Mouse (Mus musculus): ENCODE results near the gene Wfdc6b. TPM values are rescaled to one million over a fixed set of nuclear protein-coding genes. Genes with fewer than 3 reads are reported as not detected.
"Not testable (repeated sequence)": the region's sequence is repeated elsewhere in the genome, so short reads cannot be mapped to it uniquely, and the experiment has no call there.

The Wfdc6b gene
- total RNA-seq (2021), result not detected
- long read RNA-seq, experiment 1, result 0 reads
- long read RNA-seq, experiment 2, result 0 reads

DNA sequence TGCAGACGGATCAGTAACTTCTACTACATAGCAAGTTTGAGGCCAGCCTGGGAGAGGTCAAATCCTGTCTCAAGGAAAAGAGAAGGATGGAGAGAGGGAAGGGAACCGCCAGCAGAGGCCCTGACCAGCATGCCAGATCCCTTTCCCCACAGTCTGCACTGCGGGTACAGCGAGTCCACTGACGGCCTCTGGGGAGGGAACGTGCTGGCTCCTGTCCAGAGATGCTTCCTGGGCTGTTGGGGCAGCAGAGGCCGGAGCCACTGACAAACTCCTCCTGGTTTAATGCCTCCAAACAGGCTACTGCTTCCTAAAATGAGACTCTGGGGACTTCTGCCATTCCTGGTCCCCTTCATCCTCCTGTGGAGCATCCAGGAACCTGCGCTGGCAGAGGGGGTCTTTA lies at the start of gene Wfdc6b, which contains the start of gene Wfdc8:
Wfdc6b (plus strand) TSS at position 52 of the 400 bp plus-strand sequence.
Wfdc8 (minus strand) TSS at position 156 of the 400 bp plus-strand sequence.
- DNase-seq, result peak; percentile 64
- intact Hi-C loops (cut with DNase I), result not testable (repeated sequence)

DNA sequence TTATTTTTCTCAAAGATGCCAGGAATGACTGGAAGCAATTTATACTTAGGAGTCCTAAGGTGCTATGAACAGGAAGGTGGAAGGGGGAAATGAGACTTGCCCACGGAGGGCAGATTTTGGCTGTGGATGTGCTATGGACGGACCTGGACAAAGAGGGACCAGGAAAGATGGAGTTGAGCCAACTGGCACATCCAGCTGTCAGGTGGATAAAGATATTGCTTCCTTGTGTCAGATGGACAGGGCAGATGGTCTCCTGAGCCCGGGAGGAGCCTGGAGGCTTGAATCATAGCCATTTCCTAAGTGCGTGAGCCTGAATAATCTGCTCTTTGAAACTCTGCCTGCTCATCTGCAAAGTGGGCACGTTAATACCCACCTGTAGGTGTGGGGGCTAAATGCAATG lies 49.0 kb upstream of the Wfdc6b start:
- intact Hi-C loops (cut with DNase I), result no loop called here

DNA sequence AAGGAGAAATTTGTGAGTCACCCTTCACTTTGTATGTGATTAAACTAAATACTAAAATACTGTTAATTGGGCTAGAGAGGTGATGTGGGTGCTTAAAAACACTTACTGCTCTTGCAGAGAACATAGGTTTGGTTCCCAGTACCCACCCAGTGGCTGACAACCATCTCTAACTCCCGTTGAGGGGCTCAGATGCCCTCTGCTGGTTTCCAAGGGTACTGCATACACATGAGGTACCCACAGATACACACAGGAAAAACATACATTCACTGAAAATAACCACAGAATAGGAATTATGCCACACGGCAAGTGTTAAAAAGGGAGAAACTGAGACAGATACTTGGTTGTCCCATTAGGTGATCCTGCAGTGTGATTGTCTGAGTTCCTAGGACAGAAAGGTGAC lies 46.3 kb upstream of the Wfdc6b start:
- intact Hi-C loops (cut with DNase I), result no loop called here
- DNase-seq, result no peak

More for the DNA sequence above, 49.0 kb upstream of the Wfdc6b start:
- no peak for DNase-seq

GRCm38 (mm10) chr2:164567460-164567859 lies 45.9 kb upstream of the Wfdc6b start:
- no peak for DNase-seq
- intact Hi-C loops (cut with DNase I), result no loop called here

DNA sequence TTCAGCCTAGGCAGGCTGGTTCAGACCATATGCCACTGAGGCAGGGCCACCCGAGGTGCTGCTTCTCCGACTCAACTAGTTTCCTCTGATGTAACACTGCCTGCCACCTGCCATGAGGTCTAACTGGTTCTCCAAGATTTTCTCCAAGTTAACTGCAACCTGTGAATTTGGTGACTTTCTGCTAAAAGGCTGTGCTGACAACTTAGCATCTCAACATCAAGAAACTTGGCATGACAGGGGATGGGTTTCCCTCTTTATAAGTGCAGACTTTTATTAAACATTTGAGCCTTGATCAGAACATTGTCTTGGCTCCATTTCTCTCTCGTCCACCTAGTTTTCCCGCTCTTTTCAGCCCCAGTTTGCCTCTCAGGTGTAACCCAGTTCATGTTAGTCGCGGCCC lies 40.0 kb upstream of the Wfdc6b start, which contains the start of gene Spint3:
Spint3 (minus strand) TSS at position 101 of the 400 bp plus-strand sequence.
- intact Hi-C loops (cut with DNase I); DNase-seq: not testable (repeated sequence)

- peak; percentile 47 for DNase-seq
These were observed 28.1 kb upstream of the Wfdc6b start, which contains the start of gene Wfdc6a for GRCm38 (mm10) chr2:164585025-164585725. Gene Wfdc6a (minus strand): TSS chr2:164585447.

GRCm38 (mm10) chr2:164592014-164592413 lies 21.3 kb upstream of the Wfdc6b start:
- peak in 1 of 2 experiments; percentile 37 for DNase-seq
- intact Hi-C loops (cut with DNase I), result loop anchor here (1.0 to 5.0 kb wide), 2 partner anchors 134 to 205 kb away; no protein-coding TSS in a partner anchor

More at GRCm38 (mm10) chr2:164585025-164585725, 28.1 kb upstream of the Wfdc6b start, which contains the start of gene Wfdc6a:
- intact Hi-C loops (cut with DNase I), result not testable (repeated sequence)

- intact Hi-C loops (cut with DNase I), result loop anchor here (5.0 kb wide), 1 partner anchor 204 kb away; no protein-coding TSS in a partner anchor
- no peak for DNase-seq
These were observed 19.8 kb upstream of the Wfdc6b start, which contains the start of gene Eppin for GRCm38 (mm10) chr2:164593494-164593893. Gene Eppin (minus strand): TSS chr2:164593594.

DNA sequence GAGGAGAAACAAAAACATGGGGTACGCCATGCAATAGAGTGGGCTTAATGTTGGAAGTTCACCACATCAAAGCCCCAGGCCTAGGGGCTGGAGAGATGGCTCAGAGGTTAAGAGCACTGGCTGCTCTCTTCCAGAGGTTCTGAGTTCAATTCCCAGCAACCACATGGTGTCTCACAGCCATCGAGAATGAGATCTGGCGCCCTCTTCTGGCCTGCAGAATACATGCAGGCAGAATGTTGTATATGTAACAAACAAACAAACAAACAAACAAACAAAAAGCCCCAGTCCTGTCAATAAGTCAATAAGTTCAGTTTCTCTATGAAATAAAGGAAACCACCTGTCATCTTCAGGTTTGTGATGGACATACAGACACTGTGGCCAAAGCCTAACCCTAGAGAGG lies 13.1 kb upstream of the Wfdc6b start:
- no peak for DNase-seq
- intact Hi-C loops (cut with DNase I), result no loop called here

GRCm38 (mm10) chr2:164603482-164603881 lies 9.8 kb upstream of the Wfdc6b start:
- no peak for DNase-seq
- intact Hi-C loops (cut with DNase I), result no loop called here

DNA sequence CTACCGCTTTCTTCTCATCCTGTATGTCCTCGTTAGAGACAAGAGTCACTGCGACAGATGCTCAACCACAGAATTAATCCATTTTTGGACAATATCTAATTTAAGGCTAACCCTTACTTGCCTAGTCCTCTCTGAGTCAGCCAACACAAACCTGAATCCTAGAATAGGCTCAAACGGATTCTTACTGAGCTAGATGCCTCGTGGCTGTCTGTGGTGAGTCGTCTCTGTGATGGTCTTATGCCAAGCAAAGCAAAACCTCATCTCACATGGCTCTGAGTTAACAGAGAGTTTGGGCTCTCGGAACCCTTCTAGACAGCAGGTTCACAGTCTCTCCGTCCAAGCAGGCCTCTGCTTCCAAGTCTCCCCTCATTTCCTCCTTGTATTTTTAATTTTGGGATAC lies 8.9 kb upstream of the Wfdc6b start:
- DNase-seq, result no peak
- intact Hi-C loops (cut with DNase I), result no loop called here

GRCm38 (mm10) chr2:164608781-164609180 lies 4.5 kb upstream of the Wfdc6b start:
- DNase-seq, result no peak
- intact Hi-C loops (cut with DNase I), result no loop called here

- no peak for DNase-seq
- intact Hi-C loops (cut with DNase I), result no loop called here
These were observed 2.1 kb downstream of the Wfdc6b start for GRCm38 (mm10) chr2:164615386-164615785.

DNA sequence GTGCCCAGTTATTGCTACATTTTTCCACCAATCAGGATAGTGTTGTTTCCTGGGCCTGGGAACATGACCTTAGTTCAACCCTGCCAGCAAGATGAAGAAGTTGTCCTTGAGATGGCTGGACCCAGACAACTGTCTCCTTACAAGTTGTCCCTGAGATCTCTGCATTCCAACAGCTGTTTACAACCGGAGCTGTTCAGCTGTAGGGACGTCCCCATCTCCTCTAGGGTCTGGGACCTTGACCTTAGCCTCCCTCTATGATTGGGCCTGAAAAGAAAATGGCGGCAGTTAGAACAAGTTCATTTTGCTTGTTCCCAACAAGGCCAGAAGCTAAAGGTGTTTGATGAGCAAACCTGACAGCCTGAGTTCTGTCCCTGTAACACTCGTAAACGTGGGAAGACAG lies 5.7 kb downstream of the Wfdc6b start:
- DNase-seq, result no peak
- intact Hi-C loops (cut with DNase I), result no loop called here

GRCm38 (mm10) chr2:164621775-164622174 lies 8.5 kb downstream of the Wfdc6b start:
- DNase-seq, result no peak
- intact Hi-C loops (cut with DNase I), result no loop called here

DNA sequence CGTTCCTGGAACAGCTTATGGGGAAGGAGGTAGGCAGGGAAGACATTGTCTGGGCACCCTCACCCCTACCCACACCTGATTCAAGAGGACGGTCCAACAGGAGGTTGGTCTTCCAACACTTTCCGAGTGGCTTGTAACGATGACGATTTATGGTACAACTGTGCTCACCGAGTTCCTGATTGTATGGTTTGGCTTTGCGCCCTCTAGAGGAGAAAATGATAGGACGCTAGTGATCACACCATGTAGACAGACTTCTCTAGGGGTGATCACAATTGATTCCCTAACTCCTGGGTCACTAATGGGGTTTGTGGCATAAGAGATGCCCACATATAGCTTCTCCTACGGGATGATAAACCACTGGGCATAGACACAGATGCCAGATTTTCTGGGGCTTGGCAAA lies 21.9 kb downstream of the Wfdc6b start:
- intact Hi-C loops (cut with DNase I), result no loop called here
- no peak for DNase-seq

GRCm38 (mm10) chr2:164638696-164639095 lies 25.4 kb downstream of the Wfdc6b start, which contains the start of gene Wfdc16:
Gene Wfdc16 (minus strand): TSS chr2:164638796.
- DNase-seq, result no peak
- intact Hi-C loops (cut with DNase I), result no loop called here

- intact Hi-C loops (cut with DNase I), result no loop called here
- peak in 1 of 2 experiments; percentile 10 for DNase-seq
These were observed 27.8 kb downstream of the Wfdc6b start for GRCm38 (mm10) chr2:164641129-164641528.

DNA sequence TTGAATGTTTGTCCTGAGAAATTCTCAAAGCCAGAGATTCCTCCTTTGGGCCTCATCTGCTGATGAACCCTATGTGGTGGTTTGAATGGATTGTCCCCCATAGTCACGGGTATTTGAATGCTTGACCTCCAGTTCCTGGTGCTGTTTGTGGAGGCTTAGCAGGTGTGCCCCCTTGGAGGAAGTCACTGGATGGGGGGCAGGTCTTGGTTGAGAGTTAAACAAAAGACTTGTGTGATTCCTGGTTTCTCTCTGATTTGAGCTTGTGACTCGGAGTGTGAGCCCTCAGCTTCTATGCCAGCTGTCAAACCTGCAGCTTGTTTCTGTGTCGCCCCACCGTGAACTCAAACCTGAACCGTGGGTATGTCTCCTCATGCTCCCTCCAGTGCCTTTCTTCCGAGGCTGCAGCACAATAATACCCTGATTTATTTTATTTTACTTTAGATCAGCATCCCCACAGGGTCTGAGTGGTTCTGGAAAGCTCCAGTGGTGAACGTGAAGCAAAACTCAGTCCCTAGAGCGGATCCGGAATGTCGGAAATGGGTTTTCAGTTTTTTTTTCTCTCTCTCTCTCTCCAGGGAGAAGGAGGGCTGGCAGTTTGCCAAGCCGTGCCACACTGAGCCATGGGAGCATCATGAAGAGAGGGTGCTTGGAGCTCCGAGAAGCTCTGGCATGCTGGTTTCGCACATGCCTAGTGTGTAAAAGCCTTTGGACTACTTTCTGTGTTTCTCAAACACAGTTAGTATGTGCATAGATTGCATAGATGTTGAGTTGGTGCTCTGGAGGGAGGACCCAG lies 28.8 kb downstream of the Wfdc6b start:
- intact Hi-C loops (cut with DNase I), result no loop called here
- no peak for DNase-seq

- intact Hi-C loops (cut with DNase I), result no loop called here
These were observed 42.5 kb downstream of the Wfdc6b start, which contains the start of gene Wfdc10 for GRCm38 (mm10) chr2:164655858-164656257. Gene Wfdc10 (plus strand): TSS chr2:164656046.

GRCm38 (mm10) chr2:164656483-164656882 lies 43.2 kb downstream of the Wfdc6b start, which contains the start of gene Wfdc9:
Gene Wfdc9 (minus strand): TSS chr2:164656583.
- intact Hi-C loops (cut with DNase I), result no loop called here
- DNase-seq, result no peak

More at GRCm38 (mm10) chr2:164655858-164656257, 42.5 kb downstream of the Wfdc6b start, which contains the start of gene Wfdc10:
- DNase-seq, result peak; percentile 30 to 62

Measured in heart, postnatal 14 days (tissue).